Comparison of ENCODE assay signal across 8 mouse cellular contexts in the genomic region with DNA sequence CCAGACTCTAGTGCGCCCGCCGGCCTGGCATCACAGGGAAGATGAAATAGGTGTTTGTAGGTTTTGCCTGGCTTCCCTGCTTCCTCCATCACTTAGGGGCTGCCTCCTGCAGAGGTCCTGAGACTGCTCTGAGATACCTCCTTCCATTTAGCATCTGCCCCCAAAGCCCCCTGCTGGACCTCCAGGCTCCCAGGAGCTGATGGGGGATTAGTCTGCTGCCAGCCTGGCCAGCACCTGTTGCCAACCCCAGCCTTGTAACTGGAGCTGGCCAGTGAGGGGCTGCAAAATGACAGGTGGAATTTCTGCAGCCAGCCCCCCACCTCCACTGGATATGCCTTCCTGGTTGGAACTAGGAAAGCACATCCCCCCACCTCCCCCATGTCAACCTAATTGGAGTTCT. TPM values are rescaled to one million over a fixed set of nuclear protein-coding genes. Genes with fewer than 3 reads are reported as not detected.
DNase-seq lines count a peak whose midpoint lies in the region; ATAC-seq and TF ChIP-seq lines count a peak whose summit lies in the region.

No protein-coding gene starts in this region.

- H3K79me3 ChIP-seq in C2C12 (ENCODE audit: low read depth), result peaks cover 65% of the 10 kb centered on the region

- 35% methylated on average over 3 of the region's 3 CpGs for WGBS in forebrain, embryonic 10.5 days
- WGBS in limb, embryonic 10.5 days, result 39% methylated on average over 3 of the region's 3 CpGs
- 38% methylated on average over 3 of the region's 3 CpGs for WGBS in neural tube, embryonic 14.5 days

- peak; percentile 47 for DNase-seq in gastrocnemius, adult 2 months
- no peak for DNase-seq in gastrocnemius, adult 8-10 months (ENCODE audit: low spot score in 2 of 2)
- no peak for DNase-seq in forebrain, embryonic 10.5 days (ENCODE audit: extremely low spot score, low spot score)
- peak; percentile 51 for DNase-seq in limb, embryonic 10.5 days (ENCODE audit: low spot score)
- DNase-seq in testis, postnatal 10 days (ENCODE audit: low spot score), result no peak
- DNase-seq in right cerebral cortex, adult 2 months (ENCODE audit: low spot score in 2 of 2), result no peak

- peaks cover 81% of the 10 kb centered on the region for H3K79me2 ChIP-seq in C2C12 (ENCODE audit: control insufficient read depth, insufficient read depth)

- peaks cover 100% of the 10 kb centered on the region for H3K4me1 ChIP-seq in forebrain, embryonic 10.5 days
- peaks cover 100% of the 10 kb centered on the region for H3K4me1 ChIP-seq in limb, embryonic 10.5 days
- peaks cover 76% of the 10 kb centered on the region for H3K4me1 ChIP-seq in neural tube, embryonic 14.5 days (ENCODE audit: control insufficient read depth, insufficient read depth, low read length)

- H3K27ac ChIP-seq in gastrocnemius, adult 2 months, result peak overlapping the region; percentile 92
- peak overlapping the region; percentile 90 for H3K27ac ChIP-seq in forebrain, embryonic 10.5 days
- peak overlapping the region; percentile 95 for H3K27ac ChIP-seq in limb, embryonic 10.5 days
- H3K27ac ChIP-seq in neural tube, embryonic 14.5 days (ENCODE audit: low read depth, low read length), result peak overlapping the region; percentile 79; the same call in 1 of the 2 replicates

- intact Hi-C loops in gastrocnemius, adult 2 months (cut with DNase I), result no loop called here

- H3ac ChIP-seq in C2C12 (ENCODE audit: control insufficient read depth, insufficient read length, low read depth), result no peak overlapping the region

- peak overlapping the region; percentile 81 for H3K4me2 ChIP-seq in neural tube, embryonic 14.5 days (ENCODE audit: low read depth, low read length)

- ATAC-seq in neural tube, embryonic 14.5 days (ENCODE audit: low read depth), result no peak

- H3K27me3 ChIP-seq in C2C12 (ENCODE audit: control insufficient read depth, insufficient read depth, insufficient read length), result no peaks in the 10 kb centered on the region
- peaks cover 35% of the 10 kb centered on the region for H3K27me3 ChIP-seq in forebrain, embryonic 10.5 days (ENCODE audit: poor library complexity, severe bottlenecking)
- no peaks in the 10 kb centered on the region for H3K27me3 ChIP-seq in limb, embryonic 10.5 days (ENCODE audit: low read depth, poor library complexity, severe bottlenecking)
- no peaks in the 10 kb centered on the region for H3K27me3 ChIP-seq in neural tube, embryonic 14.5 days (ENCODE audit: control insufficient read depth, insufficient read depth, low read length)

- H3K9me3 ChIP-seq in forebrain, embryonic 10.5 days, result no peaks in the 10 kb centered on the region
- H3K9me3 ChIP-seq in limb, embryonic 10.5 days (replicated peaks), result no peaks in the 10 kb centered on the region
- H3K9me3 ChIP-seq in neural tube, embryonic 14.5 days (ENCODE audit: control insufficient read depth, low read length), result no peaks in the 10 kb centered on the region

- peak overlapping the region; percentile 97 for H3K4me3 ChIP-seq in gastrocnemius, adult 2 months
- peak overlapping the region; percentile 32 for H3K4me3 ChIP-seq in C2C12 (ENCODE audit: insufficient read depth, poor library complexity, severe bottlenecking)
- peak overlapping the region; percentile 82 for H3K4me3 ChIP-seq in forebrain, embryonic 10.5 days
- peak overlapping the region; percentile 78 for H3K4me3 ChIP-seq in limb, embryonic 10.5 days
- H3K4me3 ChIP-seq in neural tube, embryonic 14.5 days (ENCODE audit: low read depth, low read length), result peak overlapping the region; percentile 38; the same call in 1 of the 2 replicates

- H3K36me3 ChIP-seq in C2C12 (ENCODE audit: control insufficient read depth, insufficient read depth), result no peaks in the 10 kb centered on the region
- no peaks in the 10 kb centered on the region for H3K36me3 ChIP-seq in forebrain, embryonic 10.5 days (replicated peaks)
- H3K36me3 ChIP-seq in limb, embryonic 10.5 days, result peaks cover 12% of the 10 kb centered on the region
- no peaks in the 10 kb centered on the region for H3K36me3 ChIP-seq in neural tube, embryonic 14.5 days (ENCODE audit: control insufficient read depth, insufficient read depth, low read length)

- no peak for TF ChIP-seq CTCF in gastrocnemius, adult 2 months (IDR thresholded peaks at IDR 0.05)
- no peak for TF ChIP-seq CTCF in C2C12 (IDR thresholded peaks at IDR 0.05; ENCODE audit: control insufficient read depth, insufficient read depth, insufficient read length)

- H3K9ac ChIP-seq in neural tube, embryonic 14.5 days (replicated peaks; ENCODE audit: low read depth, low read length), result no peak overlapping the region

TF ChIP-seq in C2C12, 6 proteins besides CTCF, POLR2A, EP300 and RAD21:
- TF ChIP-seq USF1 (IDR thresholded peaks at IDR 0.05; ENCODE audit: low read depth), result no peak
- TF ChIP-seq CEBPB (IDR thresholded peaks at IDR 0.05; ENCODE audit: low read depth), result no peak
- no peak for TF ChIP-seq MAX (IDR thresholded peaks at IDR 0.05)
- TF ChIP-seq MYOG (IDR thresholded peaks at IDR 0.05; ENCODE audit: control insufficient read depth, extremely low read depth, insufficient read length), result no peak
- TF ChIP-seq MYOD1 (IDR thresholded peaks at IDR 0.05; ENCODE audit: control insufficient read depth, insufficient read length, low read depth), result peak; percentile 54
- TF ChIP-seq FOSL1 (IDR thresholded peaks at IDR 0.05; ENCODE audit: insufficient read depth, low read length, poor library complexity, severe bottlenecking), result no peak

RNA-seq across cellular contexts. Expression of gene Rara, which starts 13.2 kb away (rescaled TPM):
- 10 to 100 TPM; 10.2 to 12.4 TPM for total RNA-seq in gastrocnemius, adult 2 months (2021)
- 10 to 100 TPM in 2 of 4 experiments, 1 to 10 TPM in 2; 8.3 to 11.7 (median 9.5) TPM for total RNA-seq in gastrocnemius, adult 8-10 months (2022)
- 31.9 TPM for polyA plus RNA-seq in C2C12 (2012; fragmentation: generic; extraction: Trizol)
- polyA plus RNA-seq in forebrain, embryonic 10.5 days (2016; fragmentation: Nextera tagmentation; extraction: Ambion mirVana), result 16.9 and 19.3 TPM in 2 replicates
- polyA plus RNA-seq in limb, embryonic 10.5 days (2016; fragmentation: Nextera tagmentation; extraction: Ambion mirVana), result 38.4 and 43.7 TPM in 2 replicates
- 22.1 and 22.3 TPM in 2 replicates for polyA plus RNA-seq in neural tube, embryonic 14.5 days (2014; fragmentation: Nextera tagmentation; extraction: Ambion mirVana)

RNA-seq across cellular contexts. Expression of gene Cdc6, which starts 33.2 kb away (rescaled TPM):
- total RNA-seq in gastrocnemius, adult 2 months (2021), result under 1 TPM in 1 of 2 experiments, not detected in 1; 0.11 TPM
- under 1 TPM in 2 of 4 experiments, not detected in 2; 0.07 to 0.13 TPM for total RNA-seq in gastrocnemius, adult 8-10 months (2022)
- polyA plus RNA-seq in C2C12 (2012; fragmentation: generic; extraction: Trizol), result 24.1 TPM
- polyA plus RNA-seq in forebrain, embryonic 10.5 days (2016; fragmentation: Nextera tagmentation; extraction: Ambion mirVana), result 68.7 and 75.8 TPM in 2 replicates
- 69.9 and 79.5 TPM in 2 replicates for polyA plus RNA-seq in limb, embryonic 10.5 days (2016; fragmentation: Nextera tagmentation; extraction: Ambion mirVana)
- polyA plus RNA-seq in neural tube, embryonic 14.5 days (2014; fragmentation: Nextera tagmentation; extraction: Ambion mirVana), result 2.1 and 2.8 TPM in 2 replicates

RNA-seq across cellular contexts. Expression of gene Gjd3, which starts 42.0 kb away (rescaled TPM):
- total RNA-seq in gastrocnemius, adult 2 months (2021), result not detected
- total RNA-seq in gastrocnemius, adult 8-10 months (2022), result not detected
- not detected for polyA plus RNA-seq in C2C12 (2012; fragmentation: generic; extraction: Trizol)
- polyA plus RNA-seq in forebrain, embryonic 10.5 days (2016; fragmentation: Nextera tagmentation; extraction: Ambion mirVana), result 0.20 and 0.24 TPM in 2 replicates
- 0.24 and 0.29 TPM in 2 replicates for polyA plus RNA-seq in limb, embryonic 10.5 days (2016; fragmentation: Nextera tagmentation; extraction: Ambion mirVana)
- 0.89 and 2.2 TPM in 2 replicates for polyA plus RNA-seq in neural tube, embryonic 14.5 days (2014; fragmentation: Nextera tagmentation; extraction: Ambion mirVana)

Comparison
In these comparisons a context has a peak if more than half of its experiments do, and no peak if none do; other contexts are left out.
1. DNase-seq: peak in gastrocnemius, adult 2 months (single experiment) and limb, embryonic 10.5 days (single experiment); none in gastrocnemius, adult 8-10 months (0 of 2), forebrain, embryonic 10.5 days (single experiment), testis, postnatal 10 days (single experiment) and right cerebral cortex, adult 2 months (0 of 2).
2. H3K4me3 ChIP-seq: peak in every context shown above with its lines; median percentile 97 in gastrocnemius, adult 2 months; 82 in forebrain, embryonic 10.5 days; 78 in limb, embryonic 10.5 days; 38 in neural tube, embryonic 14.5 days; 32 in C2C12.
3. Peak in every context shown above with its lines, with median percentiles within 50 percentile points of each other: H3K27ac ChIP-seq.